In the genomic region with DNA sequence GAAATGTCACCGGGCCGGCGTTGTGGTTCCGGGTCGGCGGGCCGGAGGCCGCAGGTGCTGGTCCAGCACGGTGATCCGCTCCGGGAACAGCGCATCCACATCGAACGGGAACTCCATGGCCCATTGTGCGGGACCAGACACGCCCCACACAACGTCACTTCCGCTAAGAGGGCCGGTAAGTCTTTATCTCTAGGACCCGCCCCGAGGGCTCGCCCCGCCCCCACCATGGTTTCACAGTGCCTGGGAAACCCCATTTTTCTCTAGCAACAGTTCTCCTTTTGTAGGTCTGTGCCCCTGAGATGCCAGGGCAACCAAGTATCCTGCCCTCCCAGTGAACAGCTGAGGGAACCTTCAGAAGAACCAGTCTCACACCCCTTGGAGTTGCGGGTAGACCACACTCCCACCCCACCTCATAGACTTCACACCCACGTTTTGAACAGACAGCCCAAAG, we compare ENCODE assay signal across 8 mouse cellular contexts. TPM values are rescaled to one million over a fixed set of nuclear protein-coding genes. Genes with fewer than 3 reads are reported as not detected.
DNase-seq lines count a peak whose midpoint lies in the region; ATAC-seq and TF ChIP-seq lines count a peak whose summit lies in the region.

Gene Atat1, minus strand, starts transcription at position 157 of the 451 bp plus-strand sequence.

- DNase-seq in gastrocnemius, postnatal 10 days = peak; percentile 97
- DNase-seq in induced T-regulatory cell, adult 2 months (ENCODE audit: low read depth) = peak; percentile 99
- DNase-seq in left cerebral cortex, adult 9 months (ENCODE audit: low spot score in 2 of 2) = peak; percentile 87 to 94
- peak; percentile 96 for DNase-seq in right cerebral cortex, postnatal 14 days
- DNase-seq in urinary bladder, postnatal 36 days (ENCODE audit: low spot score in 2 of 2) = peak; percentile 94 to 96

- H3K27ac ChIP-seq in cortical plate, adult 2 months (ENCODE audit: insufficient read depth, low read length) = 0 out of 2 replicates have a peak within 1 kb of the TSS, but pooled peaks have one; percentile 2

- peak; percentile 90 for TF ChIP-seq POLR2A in cortical plate, adult 2 months (IDR thresholded peaks at IDR 0.05; ENCODE audit: extremely low read depth, insufficient read depth, low read length)

- peak within 1 kb of the TSS; percentile 58 for H3K4me3 ChIP-seq in cortical plate, adult 2 months (ENCODE audit: insufficient read depth, low read length)

- ATAC-seq in activated CD4-positive, CD25-positive, alpha-beta regulatory T cell, adult 4 months = peak; percentile 91
- ATAC-seq in megakaryocyte progenitor cell, adult 5-6 weeks (replicated peaks; ENCODE audit: poor library complexity) = peak; percentile 97

- no peak for TF ChIP-seq CTCF in cortical plate, adult 2 months (IDR thresholded peaks at IDR 0.05; ENCODE audit: extremely low read depth, insufficient read depth, low read length)

- no peaks in the 10 kb centered on the region for H3K4me1 ChIP-seq in cortical plate, adult 2 months (ENCODE audit: control insufficient read depth, insufficient read depth, low read length)

RNA-seq across cellular contexts. Expression of gene Atat1, which starts in this region (rescaled TPM):
- polyA plus RNA-seq in activated CD4-positive, CD25-positive, alpha-beta regulatory T cell, adult 4 months (2017; shearing (Covaris generic)) = 10 to 100 TPM; 11.7 to 14.3 TPM
- 92.6 and 96.8 TPM in 2 replicates for polyA plus RNA-seq in cortical plate, adult 2 months (2012; rRNA removed)
- total RNA-seq in gastrocnemius, postnatal 10 days (2021) = 1 to 10 TPM; 6.4 to 9.8 TPM
- 6.0 and 8.8 TPM in 2 replicates for total RNA-seq in megakaryocyte progenitor cell, adult 5-6 weeks (2015)
- 4.6 and 10.7 TPM in 2 replicates for total RNA-seq in megakaryocyte progenitor cell, adult 5-6 weeks (2017)

Comparison
In these comparisons a context has a peak if more than half of its experiments do, and no peak if none do; other contexts are left out.
1. Peak in every context shown above with its lines: DNase-seq, ATAC-seq, H3K4me3 ChIP-seq and H3K27ac ChIP-seq.